Mouse (Mus musculus) E14TG2a.4 (cell line): ENCODE results near the gene Ppp1r18.

Experiments
- CTCF ChIP-seq: conservative IDR thresholded peaks from 2 replicates; pipeline ENCODE4 v1.5.1; 2014; ENCODE audit warnings: low read length
- NANOG ChIP-seq: IDR thresholded peaks from 2 replicates; pipeline ENCODE4 v1.6.1; 2014; ENCODE audit warnings: borderline replicate concordance, low read length, mixed read lengths
- POU5F1 ChIP-seq: IDR thresholded peaks from 2 replicates; pipeline ENCODE4 v1.6.1; 2014; ENCODE audit warnings: low read length, borderline replicate concordance

DNA sequence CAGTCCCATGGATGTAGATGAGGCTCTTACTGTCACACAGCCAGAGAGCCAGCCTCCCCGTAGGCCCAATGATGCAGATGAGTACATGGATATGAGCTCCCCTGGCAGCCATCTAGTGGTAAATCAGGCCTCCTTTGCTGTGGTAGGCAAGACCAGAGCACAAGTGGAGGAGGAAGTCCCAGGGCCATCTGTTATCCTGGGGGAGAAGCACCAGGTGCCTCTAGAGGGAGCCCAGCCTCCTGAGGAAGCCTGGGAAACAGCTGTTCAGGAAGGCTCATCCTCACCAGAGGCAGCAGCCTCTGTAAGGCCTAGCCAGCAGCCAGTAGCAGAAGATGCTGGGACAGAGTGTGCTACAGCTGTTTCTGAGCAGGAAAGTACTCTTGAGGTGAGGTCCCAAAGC is 17.3 kb upstream of the Ppp1r18 start:
- TF ChIP-seq CTCF (peak; percentile 12; the same call in 1 of the 2 replicates), POU5F1 (no peak), NANOG (no peak)
